Comparison of ENCODE assay signal across 22 mouse cellular contexts in the genomic region with DNA sequence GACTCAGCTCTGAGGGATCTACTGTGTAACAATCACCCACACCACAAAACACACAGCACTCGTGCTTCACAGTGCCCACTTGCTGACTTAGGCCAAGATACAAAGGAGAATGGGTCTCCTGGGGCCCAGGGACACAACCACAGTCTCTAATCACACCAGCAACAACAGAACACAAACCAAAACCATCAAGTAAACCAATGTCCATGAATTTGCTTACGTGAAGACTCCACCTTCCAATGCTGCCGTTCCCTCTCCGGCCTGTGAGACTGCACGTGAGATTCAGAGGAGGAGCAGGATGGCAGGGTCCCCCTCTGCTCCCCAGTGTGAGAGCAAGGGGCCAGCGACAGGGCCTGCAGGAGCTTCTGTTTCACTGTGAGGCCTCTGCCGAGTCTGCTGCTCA.
"Had no signal": no experiment of that assay in that cellular context is flagged by ENCODE, and none has a peak within 500 bp of the region (broad histone marks: within the 10 kb centered on the region; RNA-seq: fewer than 3 reads in every experiment).

No protein-coding gene starts in this region.

- H3K27ac ChIP-seq: kidney, postnatal 0 days; limb, embryonic 12.5 days; limb, embryonic 15.5 days; liver, embryonic 14.5 days; macrophage; midbrain, embryonic 12.5 days; midbrain, embryonic 15.5 days; neural tube, embryonic 12.5 days; neural tube, embryonic 15.5 days; stomach, postnatal 0 days had no signal

- H3K4me1 ChIP-seq: limb, embryonic 12.5 days; limb, embryonic 15.5 days; midbrain, embryonic 12.5 days; midbrain, embryonic 15.5 days; neural tube, embryonic 12.5 days; neural tube, embryonic 15.5 days had no signal

- DNase-seq: kidney, adult 9 months; left cerebral cortex, postnatal 4 days; liver, postnatal 0 days; lung, embryonic 14.5 days; right cerebral cortex, adult 18-20 months; right cerebral cortex, postnatal 14 days; right cerebral cortex, postnatal 4 days; thymus, adult 2 months; thymus, postnatal 14 days; thymus, postnatal 4 days had no signal

- H3K4me3 ChIP-seq: limb, embryonic 12.5 days; limb, embryonic 15.5 days; midbrain, embryonic 12.5 days; midbrain, embryonic 15.5 days; neural tube, embryonic 12.5 days; neural tube, embryonic 15.5 days had no signal

- ATAC-seq: liver, postnatal 0 days; lung, postnatal 0 days; midbrain, embryonic 15.5 days had no signal

- H3K9me3 ChIP-seq: limb, embryonic 15.5 days; midbrain, embryonic 12.5 days; midbrain, embryonic 15.5 days; neural tube, embryonic 12.5 days; neural tube, embryonic 15.5 days had no signal

- H3K4me2 ChIP-seq: limb, embryonic 12.5 days; limb, embryonic 15.5 days; liver, embryonic 11.5 days; lung, embryonic 14.5 days; midbrain, embryonic 12.5 days; midbrain, embryonic 15.5 days; neural tube, embryonic 12.5 days; neural tube, embryonic 15.5 days had no signal

- H3K27me3 ChIP-seq: limb, embryonic 12.5 days; limb, embryonic 15.5 days; midbrain, embryonic 12.5 days; midbrain, embryonic 15.5 days; neural tube, embryonic 12.5 days; neural tube, embryonic 15.5 days had no signal

- H3K9ac ChIP-seq: limb, embryonic 12.5 days; limb, embryonic 15.5 days; liver, embryonic 14.5 days; liver, postnatal 0 days; lung, embryonic 14.5 days; midbrain, embryonic 12.5 days; midbrain, embryonic 15.5 days; neural tube, embryonic 12.5 days; neural tube, embryonic 15.5 days had no signal
